Mouse (Mus musculus) spleen, adult 2 months (tissue): Measurements from ENCODE around the gene Xpo5.

Experiments used
- CTCF ChIP-seq: fragments of 200-500 bp; IDR thresholded peaks from 2 replicates; pipeline ENCODE4 v1.5.1; 2011; ENCODE audit warnings: mild to moderate bottlenecking, inconsistent platforms; ENCODE audit not compliant: insufficient read depth, insufficient read length, insufficient replicate concordance; ENCODE audit errors: extremely low read depth
- POLR2A ChIP-seq: fragments of 200-500 bp; IDR thresholded peaks from 2 replicates; pipeline ENCODE4 v1.6.1; 2011; ENCODE audit warnings: low read depth, low read length, inconsistent platforms

GRCm38 (mm10) chr17:46159236-46159635 lies 43.3 kb upstream of the Xpo5 start:
- TF ChIP-seq POLR2A (no peak), CTCF (no peak)
